Mouse (Mus musculus): Measurements from ENCODE around the gene Inpp5f.

Inpp5f gene

GRCm38 (mm10) chr7:128744684-128745485 is 133.8 kb downstream of the Inpp5f start, which contains the start of gene Sec23ip:
Gene Sec23ip (plus strand): TSS chr7:128744943.
- peak; percentile 100 for DNase-seq

Measured in kidney, adult 9 months (tissue).